Mouse (Mus musculus): Measurements from ENCODE around the gene Lats2.

Gene Lats2

DNA sequence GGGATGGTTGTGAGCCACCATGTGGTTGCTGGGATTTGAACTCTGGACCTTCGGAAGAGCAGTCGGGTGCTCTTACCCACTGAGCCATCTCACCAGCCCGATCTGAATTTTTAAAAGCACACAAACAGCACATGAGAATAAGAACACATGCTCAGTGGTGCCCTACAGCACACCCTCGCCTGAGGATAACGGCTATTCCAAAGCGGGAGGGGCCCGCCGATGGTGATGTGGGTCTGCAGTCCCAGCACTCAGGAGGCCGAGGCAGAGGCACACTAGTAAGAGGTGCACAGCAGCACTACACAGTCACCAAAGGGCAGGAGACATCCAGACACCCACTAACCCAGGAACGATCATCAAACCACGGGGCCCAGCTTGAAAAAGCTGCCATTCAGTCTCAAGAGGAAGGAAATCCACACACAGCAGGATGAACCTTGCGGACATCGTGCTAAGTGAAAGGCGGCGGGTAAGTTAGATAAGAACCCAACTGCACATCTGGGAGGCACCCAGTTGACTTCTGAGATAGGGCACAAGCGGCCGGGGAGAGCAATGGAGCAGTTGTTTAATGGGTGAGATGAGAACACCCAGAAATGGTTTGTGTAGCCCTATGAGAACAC, 65.6 kb downstream of the Lats2 start:
- 90% methylated on average over 17 of the region's 17 CpGs for whole genome bisulfite sequencing

DNA sequence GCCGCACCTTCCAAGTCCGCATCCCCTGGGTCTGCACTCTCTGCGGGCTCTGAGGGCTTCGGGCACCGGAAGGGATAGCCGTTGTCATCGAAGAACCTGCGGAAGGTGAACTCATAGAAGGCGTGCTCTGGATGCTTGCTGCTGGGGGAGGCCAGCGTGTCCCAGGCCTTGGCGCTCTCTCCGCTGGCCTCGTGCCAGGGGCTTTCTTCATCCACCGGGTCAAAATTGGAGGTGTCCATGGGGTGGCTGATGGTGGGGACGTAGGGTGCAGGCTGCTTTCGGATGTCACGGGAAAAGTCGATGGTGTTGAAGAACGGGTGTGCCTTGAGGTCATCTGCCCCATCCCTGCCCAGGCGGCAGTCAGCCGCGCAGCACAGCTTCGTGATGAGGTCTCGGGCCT, 66.9 kb downstream of the Lats2 start:
- 94% methylated on average over 24 of the region's 24 CpGs for WGBS

DNA sequence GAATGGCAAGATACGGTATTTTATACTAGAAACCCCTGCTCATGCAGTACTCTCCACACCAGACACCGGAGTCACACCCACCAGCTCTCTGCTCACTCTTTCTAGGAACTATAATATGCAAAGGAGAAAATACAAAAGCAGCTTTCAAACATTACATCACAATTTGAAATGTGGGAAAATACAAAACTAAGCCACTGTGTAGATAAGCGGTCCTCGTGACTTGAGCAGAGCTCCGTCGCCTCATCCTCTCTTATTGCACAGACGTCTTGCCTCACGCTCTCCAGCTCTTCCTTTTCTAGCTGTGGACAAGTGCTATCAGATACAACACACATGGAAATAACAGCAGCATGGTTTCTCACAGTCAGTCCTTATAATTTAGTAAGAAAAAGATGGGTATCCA, 67.5 kb downstream of the Lats2 start:
- 81% methylated on average over 8 of the region's 8 CpGs for WGBS

- 97% methylated on average over 7 of the region's 7 CpGs for WGBS
Measured at GRCm38 (mm10) chr14:57688066-57688465, 70.1 kb downstream of the Lats2 start.

DNA sequence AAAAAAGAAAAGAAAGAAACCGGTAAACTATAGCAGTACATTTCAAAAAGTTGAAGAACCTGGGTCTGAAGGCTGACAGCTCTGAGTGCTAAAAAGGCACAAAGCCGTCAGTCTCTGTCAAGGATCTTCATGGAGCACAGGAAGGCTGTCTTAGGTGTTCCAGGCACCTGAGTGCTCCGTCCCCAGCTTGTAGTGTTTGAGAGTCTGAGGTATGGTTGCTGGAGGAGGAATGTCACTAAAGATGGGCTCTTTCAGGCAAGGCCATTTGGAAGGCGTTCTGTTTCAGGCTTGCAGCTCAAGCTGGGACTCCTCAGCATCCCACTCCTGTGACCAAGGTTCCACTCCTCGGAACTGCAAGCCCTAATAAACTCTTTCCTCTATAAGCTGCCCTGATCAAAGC, 70.7 kb downstream of the Lats2 start:
- WGBS = 94% methylated on average over 5 of the region's 5 CpGs

GRCm38 (mm10) chr14:57686647-57687046, 71.5 kb downstream of the Lats2 start:
- WGBS = 95% methylated on average over 6 of the region's 6 CpGs

- WGBS = 5% methylated on average over 1 of the region's 1 CpGs
Measured at GRCm38 (mm10) chr14:57684579-57684978, 73.6 kb downstream of the Lats2 start.

DNA sequence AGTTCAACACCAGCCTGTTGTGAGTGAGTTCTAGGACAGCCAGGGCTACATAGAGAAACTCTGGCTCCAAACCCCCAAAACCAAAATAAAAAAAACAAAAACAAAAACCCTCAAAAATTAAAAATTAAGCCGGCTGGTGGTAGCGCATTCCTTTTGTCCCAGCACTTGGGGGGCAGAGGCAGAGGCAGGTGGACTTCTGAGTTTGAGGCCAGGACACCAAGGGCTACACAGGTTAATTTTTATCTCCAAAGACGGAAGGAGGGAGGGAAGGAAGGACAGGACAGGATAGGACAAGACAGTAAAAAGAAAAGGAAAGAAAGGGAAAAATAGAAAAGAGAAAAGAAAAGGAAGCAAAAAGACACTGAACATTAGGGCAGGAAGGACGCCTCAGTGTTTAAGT, 75.4 kb downstream of the Lats2 start:
- 91% methylated on average over 4 of the region's 4 CpGs for WGBS

GRCm38 (mm10) chr14:57679958-57680535, 78.1 kb downstream of the Lats2 start:
- WGBS = 35% methylated on average over 5 of the region's 5 CpGs

GRCm38 (mm10) chr14:57679523-57679922, 78.7 kb downstream of the Lats2 start:
- 41% methylated on average over 1 of the region's 1 CpGs for WGBS

DNA sequence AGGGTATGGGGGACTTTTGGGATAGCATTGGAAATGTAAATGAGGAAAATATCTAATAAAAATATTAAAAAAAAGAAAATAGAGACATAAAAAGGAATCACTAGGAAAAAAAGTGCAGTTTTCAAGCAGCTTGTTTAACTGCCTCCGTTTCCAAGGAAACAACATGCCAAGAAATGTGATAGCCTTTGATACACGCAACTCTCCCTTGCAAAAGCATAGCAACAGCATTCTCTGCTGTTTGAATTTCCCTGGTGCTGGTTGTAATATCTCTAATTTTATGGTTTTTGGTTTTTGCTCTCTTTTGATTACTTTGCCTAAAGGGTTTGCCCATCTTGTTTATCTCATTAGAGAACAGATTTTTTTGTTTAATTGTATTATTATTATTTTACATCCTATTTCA, 82.7 kb downstream of the Lats2 start:
- 46% methylated on average over 2 of the region's 2 CpGs for WGBS

DNA sequence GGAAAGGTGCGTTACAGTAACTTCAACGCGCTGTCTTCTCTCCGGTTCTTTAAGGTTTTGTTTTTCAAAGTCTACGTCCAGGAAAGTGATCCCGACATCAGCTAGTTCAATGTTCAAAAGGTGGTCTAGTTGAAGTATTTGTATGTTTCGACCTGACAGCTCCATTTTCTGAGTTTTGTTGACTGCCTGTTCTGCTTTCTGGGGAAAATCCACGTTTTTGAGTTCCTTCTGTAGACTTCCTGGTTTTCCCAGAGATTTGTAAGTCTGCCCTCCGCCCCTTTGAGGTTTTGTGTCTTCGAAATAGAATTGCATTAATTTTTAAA, 92.6 kb downstream of the Lats2 start:
- 5% methylated on average over 10 of the region's 10 CpGs for WGBS

DNA sequence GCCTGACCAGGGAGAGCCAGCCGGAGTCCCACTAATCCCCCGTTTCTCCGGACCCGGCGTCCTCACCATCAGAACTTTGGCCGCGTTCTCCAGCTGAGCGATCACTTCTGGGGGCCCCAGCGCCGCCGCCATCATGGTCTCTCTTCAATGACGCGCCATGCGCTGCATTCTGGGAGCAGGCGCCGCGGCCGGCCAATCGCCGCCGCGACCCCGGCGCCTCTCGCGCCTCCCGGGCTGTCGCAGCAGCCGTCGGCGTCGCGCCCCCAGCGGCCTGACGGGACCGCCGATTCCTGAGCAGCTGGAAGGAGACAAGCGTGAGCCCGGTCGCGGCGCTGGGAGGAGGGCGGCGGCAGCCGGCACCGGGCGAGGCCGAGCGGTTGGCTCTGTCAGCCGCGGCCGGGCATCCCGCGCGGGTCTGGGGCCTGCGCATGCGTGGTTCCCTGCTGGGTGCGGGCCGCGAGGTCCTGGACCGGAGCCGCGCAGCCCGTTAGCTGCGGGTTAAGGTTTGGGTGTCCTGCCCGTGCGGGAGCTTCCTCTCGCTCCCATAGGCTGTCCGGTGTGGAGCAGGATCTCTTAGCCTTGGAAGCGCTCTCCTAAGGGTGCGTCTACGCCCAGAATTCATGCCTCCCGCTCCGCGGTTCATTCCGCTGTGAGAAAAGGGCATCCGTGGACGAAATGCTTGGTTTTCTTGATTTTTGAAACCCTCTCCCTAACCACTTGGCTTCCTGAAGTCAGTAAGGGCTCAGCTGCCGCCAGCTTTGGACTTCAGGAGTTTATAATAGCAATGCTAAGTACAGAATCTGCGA, 93.2 kb downstream of the Lats2 start, which contains the start of gene Xpo4:
Gene Xpo4, minus strand, starts transcription at position 609 of the 806 bp plus-strand sequence.
- WGBS = under 1% methylated on average over 78 of the region's 80 CpGs

DNA sequence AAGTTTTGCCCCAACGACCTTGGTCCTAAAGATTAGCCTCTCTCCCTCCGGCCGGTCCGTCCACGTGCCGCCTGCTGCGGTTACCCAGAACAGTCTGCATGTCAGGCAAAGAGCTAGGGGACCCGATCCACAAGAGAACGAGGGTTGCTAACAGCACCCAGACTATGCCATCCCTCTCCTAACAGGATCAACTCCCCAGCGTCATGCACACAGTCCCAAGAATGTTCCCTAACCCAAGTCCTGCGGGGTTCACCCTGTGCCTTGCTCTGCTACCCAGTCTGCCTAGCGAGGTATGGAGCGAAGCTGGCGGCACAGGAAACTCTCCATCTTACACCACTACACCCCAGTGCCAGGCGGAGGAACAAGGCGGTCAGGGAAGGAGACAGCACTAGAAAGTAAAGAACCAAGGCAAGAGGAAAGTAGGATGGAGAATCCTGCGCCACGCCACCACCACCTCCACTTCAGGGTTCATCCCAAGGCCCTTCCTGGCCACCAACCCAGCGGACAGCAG, 93.8 kb downstream of the Lats2 start:
- WGBS = under 1% methylated on average over 19 of the region's 19 CpGs

DNA sequence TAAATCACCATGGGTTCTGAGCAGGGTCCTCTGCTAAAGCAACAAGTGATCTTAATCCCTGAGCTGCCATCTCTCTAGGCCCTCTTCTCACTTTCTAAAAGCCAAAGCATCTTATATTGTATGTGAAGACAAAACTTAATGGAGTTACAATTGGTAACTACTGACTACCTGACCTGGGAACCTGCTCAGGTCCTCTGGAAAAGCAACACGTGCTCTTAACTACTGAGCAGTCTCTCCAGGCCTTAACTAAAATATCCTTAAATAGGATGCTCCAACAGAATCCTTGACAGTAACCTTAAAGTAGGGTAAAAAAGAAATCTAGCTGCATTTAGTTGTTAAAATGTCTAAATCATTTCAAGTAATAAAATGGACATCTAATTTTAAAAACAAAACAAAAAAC, 94.6 kb downstream of the Lats2 start:
- 36% methylated on average over 1 of the region's 1 CpGs for WGBS

GRCm38 (mm10) chr14:57658301-57658700, 99.9 kb downstream of the Lats2 start:
- 92% methylated on average over 4 of the region's 4 CpGs for WGBS

GRCm38 (mm10) chr14:57657500-57657899, 100.7 kb downstream of the Lats2 start:
- 99% methylated on average over 2 of the region's 2 CpGs for WGBS

DNA sequence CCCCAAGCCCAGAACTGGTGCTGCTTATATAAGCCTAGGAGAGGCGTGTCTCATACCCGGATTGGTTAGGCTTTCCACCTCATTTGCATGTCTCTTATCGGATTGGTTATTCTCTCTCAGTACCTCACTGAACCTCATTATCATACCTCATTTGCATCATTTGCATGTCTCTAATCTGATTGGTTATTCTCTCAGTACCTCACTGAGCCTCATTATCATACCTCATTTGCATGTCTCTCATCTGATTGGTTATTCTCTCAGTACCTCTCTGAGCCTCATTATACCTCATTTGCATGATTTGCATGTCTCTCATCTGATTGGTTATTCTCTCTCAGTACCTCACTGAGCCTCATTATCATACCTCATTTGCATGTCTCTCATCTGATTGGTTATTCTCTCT, 101.7 kb downstream of the Lats2 start:
- WGBS = 92% methylated on average over 3 of the region's 3 CpGs

GRCm38 (mm10) chr14:57646155-57646554, 112.0 kb downstream of the Lats2 start:
- WGBS = 96% methylated on average over 4 of the region's 4 CpGs

Measured in cerebral cortex, adult 2 months (tissue).